Mouse (Mus musculus): ENCODE data around the gene Rps26.

GRCm38 (mm10) chr10:128641871-128642270, 15.3 kb upstream of the Rps26 start:
- TF ChIP-seq GATA1 (IDR thresholded peaks at IDR 0.05; ENCODE audit: borderline replicate concordance, low read length) (no peak), FLI1 (IDR thresholded peaks at IDR 0.05; ENCODE audit: low read length) (no peak)
